Mouse (Mus musculus): ENCODE data around the gene Eng.

DNA sequence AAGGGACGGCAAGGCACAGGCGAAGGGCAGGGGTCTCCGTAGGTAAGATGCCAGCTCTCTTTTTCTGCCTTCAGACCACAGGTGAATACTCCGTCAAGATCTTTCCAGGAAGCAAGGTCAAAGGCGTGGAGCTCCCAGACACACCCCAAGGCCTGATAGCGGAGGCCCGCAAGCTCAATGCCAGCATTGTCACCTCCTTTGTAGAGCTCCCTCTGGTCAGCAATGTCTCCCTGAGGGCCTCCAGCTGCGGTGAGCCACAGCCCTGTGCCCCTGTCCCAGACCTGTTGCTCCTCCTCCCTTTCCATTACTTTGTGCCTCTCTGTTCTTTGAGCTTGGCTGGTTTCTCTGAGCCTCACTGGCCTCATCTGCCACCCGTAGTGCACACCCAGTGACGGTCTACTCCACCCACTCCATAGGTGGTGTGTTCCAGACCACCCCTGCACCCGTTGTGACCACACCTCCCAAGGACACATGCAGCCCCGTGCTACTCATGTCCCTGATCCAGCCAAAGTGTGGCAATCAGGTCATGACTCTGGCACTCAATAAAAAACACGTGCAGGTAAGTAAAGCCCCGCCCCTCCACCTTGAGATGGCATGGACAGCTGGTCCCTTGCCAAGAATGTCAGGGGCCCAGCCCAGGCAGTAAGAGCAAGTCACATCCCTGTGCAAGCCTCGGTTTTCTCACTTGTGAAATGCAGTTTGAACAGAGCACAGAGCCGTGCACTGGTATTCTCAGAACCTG is 27.0 kb downstream of the Eng start:
- TF ChIP-seq CTCF (IDR thresholded peaks at IDR 0.05; ENCODE audit: insufficient read depth, low read length) = no peak
- TF ChIP-seq POLR2A (IDR thresholded peaks at IDR 0.05; ENCODE audit: borderline replicate concordance, extremely low read depth, low read depth, low read length) = no peak
